Mouse (Mus musculus) retina, postnatal 1 day (tissue): Measurements from ENCODE around the gene Lce1i.
"Not testable (repeated sequence)": the region's sequence is repeated elsewhere in the genome, so short reads cannot be mapped to it uniquely, and the experiment has no call there.

Experiments
- DNase-seq: peaks from one replicate; pipeline ENCODE4 v3.0.0-alpha.2; 2012

Gene Lce1i

DNA sequence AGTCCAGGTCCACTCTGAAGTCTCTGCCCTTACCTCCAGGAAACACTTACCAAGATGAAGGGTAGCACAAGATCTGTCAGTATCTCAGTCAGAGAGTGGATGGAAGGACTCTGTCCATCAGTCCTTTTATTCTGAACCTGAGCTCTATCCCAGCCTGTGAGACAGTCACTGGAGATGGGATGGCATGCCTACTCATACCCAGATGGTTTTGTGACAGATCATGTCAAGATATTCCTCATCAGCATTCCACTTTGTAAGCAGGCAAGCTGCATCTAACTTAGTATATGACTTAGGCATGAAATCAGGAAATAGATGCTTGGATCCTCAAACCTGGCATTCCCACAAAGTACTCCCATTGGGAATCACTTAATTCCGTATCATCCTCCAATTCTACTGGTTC lies at the start of gene Lce1i:
Lce1i (minus strand) TSS at position 101 of the 400 bp plus-strand sequence.
- DNase-seq, result no peak

DNA sequence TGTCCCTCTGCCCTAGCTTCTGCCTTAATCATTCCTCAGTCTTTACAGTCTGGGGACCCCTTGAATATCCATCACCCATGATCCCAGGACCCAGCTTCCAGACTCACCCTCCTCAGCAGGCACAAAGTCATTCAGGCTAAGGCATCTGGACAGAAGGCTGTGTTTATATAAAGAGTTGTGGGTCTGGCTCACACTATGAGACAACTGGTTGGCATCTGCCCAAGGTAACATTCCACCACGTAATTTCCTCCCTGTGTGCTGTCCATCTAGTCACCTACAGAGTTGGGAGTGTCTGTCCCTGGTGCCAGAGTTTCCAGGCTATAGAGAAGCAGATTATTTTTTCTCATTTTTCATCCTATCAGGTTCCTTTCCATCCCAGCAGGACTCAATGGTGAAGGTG lies 48.4 kb upstream of the Lce1i start, which contains the start of gene Kprp:
Kprp (minus strand) TSS at position 140 of the 400 bp plus-strand sequence.
- no peak for DNase-seq

DNA sequence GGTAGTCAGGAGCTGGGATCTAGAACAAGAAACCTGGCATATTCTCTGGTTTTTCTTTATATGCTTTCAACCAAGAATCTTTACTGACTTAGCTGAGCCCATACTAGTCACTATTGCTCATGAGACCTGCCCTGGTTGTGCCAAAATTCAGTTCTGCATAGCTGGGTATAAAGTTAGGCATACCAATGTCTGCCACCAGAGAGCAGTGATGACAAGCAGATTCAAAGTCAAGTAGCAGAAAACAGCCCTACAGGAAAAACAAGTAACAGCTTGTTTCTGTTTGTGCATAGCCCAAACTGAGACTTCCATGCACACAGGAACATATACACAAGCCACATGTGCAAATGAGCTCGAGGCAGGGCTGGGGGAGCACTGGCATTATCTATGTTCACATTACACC lies 47.1 kb upstream of the Lce1i start:
- DNase-seq, result no peak

GRCm38 (mm10) chr3:92816036-92816435 lies 37.3 kb upstream of the Lce1i start:
- DNase-seq, result not testable (repeated sequence)

GRCm38 (mm10) chr3:92815581-92815980 lies 36.9 kb upstream of the Lce1i start:
- no peak for DNase-seq

- no peak for DNase-seq
Observed at GRCm38 (mm10) chr3:92807791-92808190, 29.1 kb upstream of the Lce1i start, which contains the start of gene Lce1k. TSS of gene Lce1k (minus strand) at chr3:92807891.

- DNase-seq, result no peak
Observed at GRCm38 (mm10) chr3:92790414-92790813, 11.7 kb upstream of the Lce1i start, which contains the start of gene Lce1j. TSS of gene Lce1j (minus strand) at chr3:92790514.

DNA sequence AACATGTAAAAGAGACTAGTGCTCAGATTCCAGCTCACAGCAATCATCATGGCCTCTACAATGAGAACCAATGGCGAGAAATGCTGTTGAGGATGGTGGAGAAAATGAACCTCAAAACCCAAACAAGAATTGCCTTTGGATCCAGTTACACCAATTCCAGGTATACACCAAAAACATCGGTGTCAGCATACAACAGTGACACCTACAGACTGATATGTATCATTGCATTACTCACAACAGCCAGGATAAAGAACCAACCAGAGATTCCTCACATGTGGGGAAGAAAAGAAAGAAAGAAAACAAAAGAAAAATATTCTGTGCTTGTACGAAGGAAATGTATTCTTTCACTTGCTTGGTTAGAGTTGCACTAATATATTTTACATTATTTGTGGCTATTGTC lies 7.1 kb downstream of the Lce1i start:
- DNase-seq, result peak; percentile 5

DNA sequence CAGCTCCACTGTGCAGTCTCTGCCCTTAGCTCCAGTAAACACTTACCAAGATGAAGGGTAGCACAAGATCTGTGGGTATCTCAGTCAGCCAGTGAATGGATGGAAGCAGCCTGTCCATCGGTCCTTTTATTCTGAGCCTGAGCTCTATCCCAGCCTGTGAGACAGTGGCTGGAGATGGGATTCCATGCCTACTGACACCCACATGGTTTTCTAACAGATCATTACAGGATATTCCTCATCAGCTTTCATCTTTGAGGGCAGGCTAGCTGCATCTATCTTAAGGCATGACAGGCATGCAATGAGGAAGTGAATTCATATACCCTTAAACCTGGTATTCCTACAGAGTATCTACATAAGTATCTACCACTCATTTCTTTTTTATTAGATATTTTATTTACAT lies 13.7 kb downstream of the Lce1i start, which contains the start of gene Lce1h:
Lce1h (minus strand) TSS at position 101 of the 400 bp plus-strand sequence.
- DNase-seq, result no peak

- peak; percentile 5 for DNase-seq
Observed at GRCm38 (mm10) chr3:92753197-92753596, 25.5 kb downstream of the Lce1i start.

DNA sequence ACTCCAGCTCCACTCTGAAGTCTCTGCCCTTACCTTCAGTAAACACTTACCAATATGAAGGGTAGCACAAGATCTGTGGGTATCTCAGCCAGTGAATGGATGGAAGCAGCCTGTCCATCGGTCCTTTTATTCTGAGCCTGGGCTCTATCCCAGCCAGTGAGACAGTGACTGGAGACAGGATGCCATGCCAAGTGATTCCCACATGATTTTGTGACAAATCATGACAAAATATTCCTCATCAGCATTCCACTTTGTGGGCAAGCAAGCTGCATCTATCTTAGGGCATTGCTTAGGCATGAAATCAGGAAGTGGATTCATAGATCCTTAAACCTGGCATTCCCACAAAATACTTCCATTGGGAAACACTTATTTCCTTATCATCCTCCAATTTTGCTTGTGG lies 26.5 kb downstream of the Lce1i start, which contains the start of gene Lce1g:
Lce1g (minus strand) TSS at position 101 of the 400 bp plus-strand sequence.
- DNase-seq, result no peak

DNA sequence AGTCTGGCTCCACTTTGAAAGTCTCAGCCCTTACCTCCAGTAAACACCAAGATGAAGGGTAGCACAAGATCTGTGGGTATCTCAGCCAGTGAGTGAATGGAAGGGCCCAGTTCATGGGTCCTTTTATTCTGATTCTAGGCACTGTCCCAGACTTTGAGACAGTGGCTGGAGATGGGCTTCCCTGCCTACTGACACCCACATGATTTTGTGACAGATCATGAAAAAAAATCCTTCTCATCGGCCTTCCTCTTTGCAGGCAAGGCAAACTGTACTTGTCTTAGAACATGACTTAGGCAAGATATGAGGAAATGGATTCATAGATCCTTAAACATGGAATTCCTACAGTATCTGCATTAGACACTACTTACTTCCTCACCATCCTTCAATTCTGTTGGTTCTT lies 39.7 kb downstream of the Lce1i start, which contains the start of gene Gm38119:
Gm38119 (minus strand) TSS at position 101 of the 400 bp plus-strand sequence.
- no peak for DNase-seq
